Mouse (Mus musculus) heart, embryonic 14.5 days (tissue): ENCODE results near the gene Scube3. TPM values are rescaled to one million over a fixed set of nuclear protein-coding genes. Genes with fewer than 3 reads are reported as not detected.

Experiments used
- ATAC-seq: fragments of 200-750 bp; cut with Nextera tagmentation; 2 replicates; pipeline ENCODE4 v1.8.0; 2017; ENCODE audit warnings: low read depth, moderate TSS enrichment; ENCODE audit not compliant: insufficient number of reproducible peaks, insufficient read depth, low FRiP score
- H3K27ac ChIP-seq, 2 experiments: fragments of 200-500 bp in 1 of 2; fragments of 300-500 bp in 1 of 2; sonication (generic) in 1 of 2; replicated peaks in 1 of 2; 2 replicates each; pipeline ENCODE4 v1.5.1; 2012 to 2014; ENCODE audit warnings: low read depth in 2 of 2, low read length in 2 of 2, control low read depth in 1 of 2, mild to moderate bottlenecking in 1 of 2, mixed read lengths in 1 of 2; ENCODE audit not compliant: control insufficient read depth in 1 of 2, insufficient read depth in 1 of 2
- H3K27me3 ChIP-seq: fragments of 300-500 bp; sonication (generic); 2 replicates; pipeline ENCODE4 v1.6.1; 2014; ENCODE audit warnings: mild to moderate bottlenecking, low read length, control low read depth; ENCODE audit not compliant: control insufficient read depth, insufficient read depth
- H3K36me3 ChIP-seq: fragments of 300-500 bp; sonication (generic); 2 replicates; pipeline ENCODE4 v1.6.1; 2014; ENCODE audit warnings: mild to moderate bottlenecking, control low read depth, low read length, mixed read lengths; ENCODE audit not compliant: control insufficient read depth, insufficient read depth
- H3K4me1 ChIP-seq, 2 experiments: fragments of 200-500 bp in 1 of 2; fragments of 300-500 bp in 1 of 2; sonication (generic) in 1 of 2; 2 replicates each; pipeline ENCODE4 v1.6.1; 2012 to 2014; ENCODE audit warnings: low read length in 2 of 2, control low read depth in 1 of 2, mixed read lengths in 1 of 2; ENCODE audit not compliant: control insufficient read depth in 2 of 2, insufficient read depth in 2 of 2
- H3K4me2 ChIP-seq: fragments of 300-500 bp; sonication (generic); 2 replicates; pipeline ENCODE4 v1.6.1; 2014; ENCODE audit warnings: mild to moderate bottlenecking, low read length
- H3K4me3 ChIP-seq, 2 experiments: fragments of 200-500 bp in 1 of 2; fragments of 300-500 bp in 1 of 2; sonication (generic) in 1 of 2; 2 replicates each; pipeline ENCODE4 v1.5.1; 2012 to 2014; ENCODE audit warnings: low read length in 2 of 2, mild to moderate bottlenecking in 2 of 2, control low read depth in 1 of 2, low read depth in 1 of 2, moderate library complexity in 1 of 2; ENCODE audit not compliant: control insufficient read depth in 1 of 2, insufficient read depth in 1 of 2
- H3K9ac ChIP-seq: fragments of 300-500 bp; sonication (generic); 2 replicates; pipeline ENCODE4 v1.6.1; 2014; ENCODE audit warnings: mild to moderate bottlenecking, low read length
- H3K9me3 ChIP-seq: fragments of 300-500 bp; sonication (generic); 2 replicates; pipeline ENCODE4 v1.6.1; 2016; ENCODE audit warnings: low read length, control low read depth; ENCODE audit not compliant: control insufficient read depth
- WGBS: fragments of 180-500 bp; shearing (Covaris S2); extraction: QIAGEN DNeasy Blood & Tissue Kit; methylation state at CpG from one replicate; pipeline ENCODE4 v1.1.7; 2014; 5-methylcytosine and 5-hydroxymethylcytosine counted together
- polyA plus RNA-seq: library from polyadenylated mRNA; unstranded; fragments of >200 nt; fragmentation: Nextera tagmentation; extraction: Ambion mirVana; gene quantifications from 2 replicates; pipeline ENCODE4 v1.2.1, GENCODE M21; 2014

Gene Scube3
- polyA plus RNA-seq, 1 experiment from 2014 or later, result 1.4 TPM

DNA sequence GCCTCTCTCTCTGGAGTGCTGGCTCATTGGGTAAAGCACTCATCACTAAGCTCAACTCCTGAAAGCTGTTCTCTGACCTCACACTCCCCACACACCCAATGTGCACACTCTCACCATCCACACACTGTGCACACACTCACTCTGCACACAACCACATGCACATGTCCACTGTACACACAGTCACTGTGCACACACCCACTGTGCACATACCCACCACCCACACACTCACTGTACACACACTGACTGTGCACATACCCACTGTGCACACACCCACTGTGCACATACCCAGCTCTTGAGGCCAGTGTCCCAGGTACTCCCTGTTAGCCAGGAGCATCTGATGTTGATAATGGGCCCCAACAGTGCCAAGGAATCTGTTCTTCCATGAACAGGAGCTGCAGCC, 10.8 kb upstream of the Scube3 start:
- no peak overlapping the region for H3K4me2 ChIP-seq
- H3K4me3 ChIP-seq, result no peak overlapping the region
- ATAC-seq, result peak; percentile 19; the same call in 1 of the 2 replicates
- no peaks in the 10 kb centered on the region for H3K9me3 ChIP-seq
- peaks cover 2 to 3% of the 10 kb centered on the region in 2 experiments for H3K4me1 ChIP-seq
- H3K9ac ChIP-seq, result no peak overlapping the region
- no peak overlapping the region for H3K27ac ChIP-seq
- no peaks in the 10 kb centered on the region for H3K36me3 ChIP-seq
- 0 out of 2 replicates have a peak, but pooled peaks cover 3% of the 10 kb centered on the region for H3K27me3 ChIP-seq

GRCm38 (mm10) chr17:28133193-28133592, 8.7 kb upstream of the Scube3 start:
- ATAC-seq, result no peak
- Histone ChIP-seq H3K27me3 (peaks cover 3% of the 10 kb centered on the region; the same call in 1 of the 2 replicates), H3K4me3 (no peak overlapping the region), H3K9me3 (no peaks in the 10 kb centered on the region), H3K27ac (no peak overlapping the region), H3K4me1 (peaks cover 8 to 9% of the 10 kb centered on the region in 2 experiments), H3K4me2 (peak overlapping the region; percentile 34; the same call in 1 of the 2 replicates), H3K36me3 (no peaks in the 10 kb centered on the region), H3K9ac (no peak overlapping the region)
- 7% methylated on average over 14 of the region's 14 CpGs for WGBS

DNA sequence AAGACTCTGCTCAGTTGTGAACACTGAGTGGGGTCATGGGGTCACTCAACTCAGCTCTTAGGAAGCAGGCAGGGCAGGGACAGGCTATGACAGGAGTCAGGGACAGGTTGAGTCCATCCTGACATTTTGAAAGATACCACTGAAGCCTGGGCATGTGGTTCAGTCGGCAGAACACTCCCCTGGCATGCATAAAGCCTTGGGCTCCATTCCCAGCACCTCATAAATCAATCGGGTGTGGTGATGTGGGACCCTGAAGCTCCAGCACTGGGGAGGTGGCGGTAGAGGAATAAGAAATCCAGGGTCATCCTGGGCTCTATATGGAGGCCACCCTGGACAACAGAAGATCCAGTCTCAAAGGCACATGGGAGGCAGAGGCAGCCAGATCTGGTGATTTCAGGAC, 6.4 kb upstream of the Scube3 start:
- Histone ChIP-seq H3K36me3 (no peaks in the 10 kb centered on the region), H3K4me2 (no peak overlapping the region), H3K9me3 (no peaks in the 10 kb centered on the region), H3K4me1 (peaks cover 8 to 9% of the 10 kb centered on the region in 2 experiments), H3K4me3 (no peak overlapping the region), H3K9ac (no peak overlapping the region), H3K27ac (no peak overlapping the region), H3K27me3 (peaks cover 18% of the 10 kb centered on the region)
- no peak for ATAC-seq
- WGBS, result 78% methylated on average over 3 of the region's 3 CpGs

DNA sequence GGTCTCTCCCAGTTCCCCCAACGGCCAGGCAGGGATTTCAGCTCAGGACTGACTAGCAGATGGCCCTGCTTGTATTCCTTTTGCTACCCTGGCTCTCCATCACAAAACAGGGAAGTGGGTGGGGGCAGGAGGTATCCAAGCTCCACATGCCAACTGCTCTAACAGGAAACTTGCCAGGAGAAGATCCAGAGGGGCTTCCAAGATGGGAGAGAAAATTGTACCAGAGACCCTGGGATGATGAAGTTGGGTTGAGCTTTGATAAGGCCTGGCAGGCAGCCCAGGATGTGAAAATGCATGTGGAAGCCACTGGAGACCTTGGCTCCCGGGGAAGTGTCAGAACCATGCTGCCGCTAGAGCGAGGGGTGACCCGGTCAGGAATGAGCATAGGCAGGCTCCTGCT, 5.7 kb upstream of the Scube3 start:
- Histone ChIP-seq H3K27ac (no peak overlapping the region), H3K27me3 (peaks cover 26% of the 10 kb centered on the region), H3K4me1 (peaks cover 8 to 10% of the 10 kb centered on the region in 2 experiments), H3K9me3 (no peaks in the 10 kb centered on the region), H3K4me2 (no peak overlapping the region), H3K9ac (no peak overlapping the region), H3K4me3 (no peak overlapping the region), H3K36me3 (no peaks in the 10 kb centered on the region)
- ATAC-seq, result no peak
- WGBS, result 8% methylated on average over 5 of the region's 5 CpGs

- ATAC-seq, result no peak
- peaks cover 43% of the 10 kb centered on the region for H3K27me3 ChIP-seq
- 87% methylated on average over 8 of the region's 8 CpGs for WGBS
Measured at GRCm38 (mm10) chr17:28138013-28138412, 3.9 kb upstream of the Scube3 start.

DNA sequence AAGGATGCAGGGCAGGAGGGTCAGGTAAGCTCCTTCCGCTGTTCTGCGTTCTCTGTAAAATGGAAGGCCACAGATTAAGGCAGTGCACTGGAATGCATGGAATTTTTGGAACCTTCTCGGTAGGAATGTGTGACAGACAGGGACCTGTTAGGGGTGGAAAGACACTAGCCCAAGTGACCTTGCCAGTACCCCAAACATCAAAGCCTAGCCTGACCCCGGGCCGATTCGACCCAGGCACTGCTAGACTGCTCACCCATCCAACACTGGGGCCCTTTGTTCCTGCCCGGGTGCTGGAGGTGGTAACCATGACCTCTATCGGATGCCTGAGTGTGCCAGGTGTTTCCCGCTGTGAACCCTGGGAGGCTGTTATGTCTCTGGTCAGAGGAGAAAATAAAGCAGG, 3.3 kb upstream of the Scube3 start:
- no peak overlapping the region for H3K4me3 ChIP-seq
- peaks cover 46% of the 10 kb centered on the region for H3K27me3 ChIP-seq
- 49% methylated on average over 9 of the region's 9 CpGs for WGBS
- H3K4me2 ChIP-seq, result no peak overlapping the region
- H3K9ac ChIP-seq, result no peak overlapping the region
- peaks cover 12 to 24% of the 10 kb centered on the region in 2 experiments for H3K4me1 ChIP-seq
- H3K9me3 ChIP-seq, result no peaks in the 10 kb centered on the region
- ATAC-seq, result no peak
- no peaks in the 10 kb centered on the region for H3K36me3 ChIP-seq
- H3K27ac ChIP-seq, result no peak overlapping the region

More at GRCm38 (mm10) chr17:28138013-28138412, 3.9 kb upstream of the Scube3 start:
- Histone ChIP-seq H3K4me1 (peaks cover 12 to 19% of the 10 kb centered on the region in 2 experiments), H3K36me3 (no peaks in the 10 kb centered on the region), H3K4me2 (no peak overlapping the region), H3K9ac (no peak overlapping the region), H3K4me3 (no peak overlapping the region), H3K9me3 (no peaks in the 10 kb centered on the region), H3K27ac (no peak overlapping the region)

DNA sequence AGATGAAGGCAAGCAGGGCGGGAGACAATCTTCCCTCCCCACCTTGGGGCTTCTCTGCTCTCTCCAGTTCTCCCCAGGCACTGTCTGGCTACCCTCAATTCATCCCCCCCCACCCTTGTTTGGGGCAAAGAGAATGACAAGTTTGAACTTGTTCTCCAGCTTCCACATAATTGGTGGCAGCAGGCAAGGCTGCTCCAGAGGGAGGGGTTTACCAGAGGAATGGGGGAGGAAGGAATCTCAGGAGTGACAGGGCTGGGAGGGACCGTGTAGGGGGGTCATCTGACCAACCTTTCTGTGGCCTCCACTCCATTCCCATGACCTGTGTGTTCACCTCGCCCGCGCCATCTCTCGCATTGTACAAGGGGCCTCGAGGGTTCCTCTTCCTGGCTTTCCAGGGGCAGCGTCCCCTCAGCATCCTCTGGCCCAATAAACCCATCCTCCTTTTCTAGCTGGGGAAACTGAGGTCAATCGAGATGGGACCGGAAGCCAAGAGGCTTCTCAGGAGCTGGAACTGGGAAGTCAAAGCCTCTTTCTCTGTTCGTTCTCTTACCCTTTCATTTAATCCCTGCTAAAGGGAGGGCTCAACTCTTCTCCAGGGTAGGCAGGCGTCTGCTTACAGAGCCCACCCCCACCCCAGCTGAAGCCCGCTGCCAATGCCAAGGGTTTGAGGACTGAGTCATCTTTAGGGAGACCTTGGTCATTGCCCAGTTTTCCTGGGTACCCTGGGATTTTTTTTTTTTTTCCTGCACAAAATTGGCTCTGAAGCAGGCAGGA, 1.3 kb upstream of the Scube3 start:
- 29% methylated on average over 13 of the region's 13 CpGs for WGBS
- no peak for ATAC-seq
- H3K27me3 ChIP-seq, result peaks cover 61% of the 10 kb centered on the region
- H3K4me2 ChIP-seq, result no peak overlapping the region
- no peaks in the 10 kb centered on the region for H3K9me3 ChIP-seq
- no peak overlapping the region for H3K27ac ChIP-seq
- H3K36me3 ChIP-seq, result no peaks in the 10 kb centered on the region
- peaks cover 12 to 30% of the 10 kb centered on the region in 2 experiments for H3K4me1 ChIP-seq
- no peak overlapping the region for H3K9ac ChIP-seq
- no peak overlapping the region for H3K4me3 ChIP-seq
